In genomic region chr16:32724259-32724658, GRCm38 (mm10) we compare ENCODE assay signal across 20 mouse cellular contexts. TPM values are rescaled to one million over a fixed set of nuclear protein-coding genes. Genes with fewer than 3 reads are reported as not detected.
"Had no signal": no experiment of that assay in that cellular context is flagged by ENCODE, and none has a peak within 500 bp of the region (broad histone marks: within the 10 kb centered on the region; RNA-seq: fewer than 3 reads in every experiment).

No protein-coding gene starts in this region.

- H3K4me2 ChIP-seq: limb, embryonic 13.5 days; liver, embryonic 15.5 days; lung, embryonic 15.5 days; neural tube, embryonic 12.5 days; stomach, embryonic 15.5 days had no signal

- H3K36me3 ChIP-seq: limb, embryonic 13.5 days; liver, embryonic 15.5 days; lung, embryonic 15.5 days; midbrain, embryonic 10.5 days; neural tube, embryonic 12.5 days; stomach, embryonic 15.5 days had no signal

- H3K9me3 ChIP-seq: limb, embryonic 13.5 days; liver, embryonic 15.5 days; lung, embryonic 15.5 days; midbrain, embryonic 10.5 days; neural tube, embryonic 12.5 days; stomach, embryonic 15.5 days had no signal

- H3K9ac ChIP-seq: limb, embryonic 13.5 days; liver, embryonic 15.5 days; lung, embryonic 15.5 days; neural tube, embryonic 12.5 days; stomach, embryonic 15.5 days had no signal

- H3K27me3 ChIP-seq: liver, embryonic 15.5 days; lung, embryonic 15.5 days; neural tube, embryonic 12.5 days; stomach, embryonic 15.5 days had no signal

- H3K4me1 ChIP-seq: limb, embryonic 13.5 days; lung, embryonic 15.5 days; midbrain, embryonic 10.5 days; neural tube, embryonic 12.5 days had no signal

- H3K27ac ChIP-seq: layer of hippocampus, adult 2 months; limb, embryonic 13.5 days; liver, embryonic 15.5 days; lung, embryonic 15.5 days; midbrain, embryonic 10.5 days; neural tube, embryonic 12.5 days; stomach, embryonic 15.5 days had no signal

- H3K4me3 ChIP-seq: layer of hippocampus, adult 2 months; limb, embryonic 13.5 days; liver, embryonic 15.5 days; lung, embryonic 15.5 days; midbrain, embryonic 10.5 days; myocyte; neural tube, embryonic 12.5 days; stomach, embryonic 15.5 days had no signal

- DNase-seq: kidney, adult 18-20 months; kidney, postnatal 10 days; kidney, postnatal 4 days; left cerebral cortex, postnatal 4 days; midbrain, embryonic 14.5 days; right cerebral cortex, postnatal 4 days; thymus, adult 2 months; thymus, postnatal 25 days had no signal

RNA-seq across cellular contexts. Expression of gene Muc4, which starts 11.4 kb away (rescaled TPM):
- total RNA-seq: layer of hippocampus, adult 2 months; layer of hippocampus, postnatal 14 days; left cerebral cortex, adult 18-20 months; left cerebral cortex, postnatal 10 days; left cerebral cortex, postnatal 4 days; megakaryocyte, adult 5-6 weeks had no signal
- polyA plus RNA-seq: limb, embryonic 13.5 days had no signal
